Mouse (Mus musculus) kidney, adult 2 months (tissue): Measurements from ENCODE around the gene Tprg.

Experiments used
- CTCF ChIP-seq: fragments of 200-500 bp; conservative IDR thresholded peaks from 2 replicates; pipeline ENCODE4 v1.5.1; 2011; ENCODE audit warnings: low read depth, mild to moderate bottlenecking, control low read depth, low read length, moderate library complexity, mixed read lengths; ENCODE audit not compliant: insufficient read depth, insufficient read length
- POLR2A ChIP-seq: fragments of 200-500 bp; IDR thresholded peaks from one replicate; pipeline ENCODE4 v1.6.1; 2011; ENCODE audit warnings: low read depth, low read length, control low read depth

GRCm38 (mm10) chr16:25424001-25424400, 137.4 kb downstream of the Tprg start:
- TF ChIP-seq CTCF (no peak), POLR2A (no peak)
